Mouse (Mus musculus) bone marrow macrophage, adult 2 months (primary cell): ENCODE measurements around the gene Ndufb3.

Experiments used
- CTCF ChIP-seq: IDR thresholded peaks from 2 replicates; pipeline ENCODE4 v1.5.1; 2012; ENCODE audit warnings: low read depth, mild to moderate bottlenecking, low read length, moderate library complexity
- POLR2A ChIP-seq: IDR thresholded peaks from 2 replicates; pipeline ENCODE4 v1.6.1; 2012; ENCODE audit warnings: mild to moderate bottlenecking, low read depth, low read length, borderline replicate concordance

- TF ChIP-seq CTCF: no peak
- TF ChIP-seq POLR2A: no peak
Measured at GRCm38 (mm10) chr1:58562455-58562854, 23.7 kb upstream of the Ndufb3 start.
